Mouse (Mus musculus) lung, embryonic 16.5 days (tissue): Measurements from ENCODE around the gene Cldn34c4. TPM values are rescaled to one million over a fixed set of nuclear protein-coding genes. Genes with fewer than 3 reads are reported as not detected.

ENCODE experiments used
- ATAC-seq: fragments of 200-750 bp; cut with Nextera tagmentation; 2 replicates; pipeline ENCODE4 v1.8.0; 2017; ENCODE audit warnings: low read depth, mild to moderate bottlenecking, moderate library complexity
- H3K27ac ChIP-seq: fragments of 300-500 bp; sonication (generic); 2 replicates; pipeline ENCODE4 v1.5.1; 2014; ENCODE audit warnings: mild to moderate bottlenecking, control low read depth, low read length
- H3K27me3 ChIP-seq: fragments of 300-500 bp; sonication (generic); 2 replicates; pipeline ENCODE4 v1.6.1; 2014; ENCODE audit warnings: low read depth, low read length, mixed read lengths; ENCODE audit not compliant: control insufficient read depth, insufficient read depth
- H3K36me3 ChIP-seq: fragments of 300-500 bp; sonication (generic); 2 replicates; pipeline ENCODE4 v1.6.1; 2014; ENCODE audit warnings: low read length; ENCODE audit not compliant: control insufficient read depth, insufficient read depth
- H3K4me1 ChIP-seq: fragments of 300-500 bp; sonication (generic); replicated peaks from 2 replicates; pipeline ENCODE4 v1.6.1; 2014; ENCODE audit warnings: low read length, mixed read lengths; ENCODE audit not compliant: control insufficient read depth, insufficient read depth
- H3K4me2 ChIP-seq: fragments of 300-500 bp; sonication (generic); 2 replicates; pipeline ENCODE4 v1.6.1; 2014; ENCODE audit warnings: low read depth, low read length, control low read depth
- H3K4me3 ChIP-seq: fragments of 300-500 bp; sonication (generic); 2 replicates; pipeline ENCODE4 v1.5.1; 2014; ENCODE audit warnings: mild to moderate bottlenecking, low read length, control low read depth
- H3K9ac ChIP-seq: fragments of 300-500 bp; sonication (generic); 2 replicates; pipeline ENCODE4 v1.6.1; 2014; ENCODE audit warnings: low read length, control low read depth
- H3K9me3 ChIP-seq: fragments of 300-500 bp; sonication (generic); 2 replicates; pipeline ENCODE4 v1.6.1; 2016; ENCODE audit warnings: low read length; ENCODE audit not compliant: control insufficient read depth
- WGBS: fragments of 180-500 bp; shearing (Covaris S2); extraction: QIAGEN DNeasy Blood & Tissue Kit; methylation state at CpG from one replicate; pipeline ENCODE4 v1.1.7; 2014; 5-methylcytosine and 5-hydroxymethylcytosine counted together
- polyA plus RNA-seq: library from polyadenylated mRNA; unstranded; fragments of >200 nt; fragmentation: Nextera tagmentation; extraction: Ambion mirVana; gene quantifications from 2 replicates; pipeline ENCODE4 v1.2.1, GENCODE M21; 2015

Cldn34c4 gene
- not detected in 2 replicates for polyA plus RNA-seq

- Histone ChIP-seq H3K9ac (no peak within 1 kb of the TSS), H3K4me2 (no peak within 1 kb of the TSS), H3K27ac (no peak within 1 kb of the TSS), H3K4me1 (no peaks in the 10 kb centered on the region), H3K4me3 (no peak within 1 kb of the TSS), H3K36me3 (no peaks in the 10 kb centered on the region), H3K9me3 (no peaks in the 10 kb centered on the region), H3K27me3 (no peaks in the 10 kb centered on the region)
- WGBS: 53% methylated on average over 2 of the region's 2 CpGs
- no peak for ATAC-seq
Measured at GRCm38 (mm10) chrX:127736454-127736853, at the start of gene Cldn34c4. Gene Cldn34c4, minus strand, starts transcription at chrX:127736554.

DNA sequence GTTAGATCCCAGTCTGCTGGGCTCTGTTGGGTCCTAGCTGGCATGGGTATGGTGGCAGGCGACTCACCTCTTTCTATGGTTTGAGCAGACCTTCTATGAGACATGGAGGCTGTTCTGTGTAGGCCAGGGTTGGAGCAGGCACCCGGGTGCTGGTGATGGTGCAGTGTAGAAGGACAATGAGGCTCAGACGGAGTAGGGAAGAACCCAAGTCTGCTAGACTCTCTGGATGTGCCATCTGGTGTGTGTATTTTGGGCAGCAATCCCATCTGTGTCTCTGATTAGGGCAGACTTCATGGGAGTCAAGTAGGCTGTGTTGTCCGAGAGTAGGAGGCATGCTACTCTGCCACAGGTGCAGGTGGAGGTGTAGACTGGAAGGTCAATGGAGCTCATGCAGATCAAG lies 10.7 kb upstream of the Cldn34c4 start:
- no peak overlapping the region for H3K4me3 ChIP-seq
- no peaks in the 10 kb centered on the region for H3K4me1 ChIP-seq
- no peak overlapping the region for H3K4me2 ChIP-seq
- H3K9me3 ChIP-seq: no peaks in the 10 kb centered on the region; the same call in 1 of the 2 replicates
- no peak overlapping the region for H3K27ac ChIP-seq
- no peaks in the 10 kb centered on the region for H3K36me3 ChIP-seq
- no peaks in the 10 kb centered on the region for H3K27me3 ChIP-seq
- no peak for ATAC-seq
- no peak overlapping the region for H3K9ac ChIP-seq
- 69% methylated on average over 4 of the region's 4 CpGs for WGBS
